Mouse (Mus musculus): ENCODE measurements around the gene Ypel2. TPM values are rescaled to one million over a fixed set of nuclear protein-coding genes. Genes with fewer than 3 reads are reported as not detected.

The Ypel2 gene
- polyA plus RNA-seq, 1 experiment from 2014 or later, result 3.2 TPM

- Histone ChIP-seq H3K4me1 (replicated peaks; ENCODE audit: control insufficient read depth, insufficient read depth, low read length) (no peaks in the 10 kb centered on the region), H3K36me3 (replicated peaks; ENCODE audit: control insufficient read depth, insufficient read depth) (no peaks in the 10 kb centered on the region), H3K4me3 (replicated peaks; ENCODE audit: low read length) (no peak overlapping the region), H3K9ac (no peak overlapping the region), H3K27ac (no peak overlapping the region), H3K4me2 (replicated peaks) (no peak overlapping the region), H3K9me3 (ENCODE audit: control insufficient read depth, low read length) (no peaks in the 10 kb centered on the region), H3K27me3 (ENCODE audit: control insufficient read depth, insufficient read depth, low read length) (no peaks in the 10 kb centered on the region)
- DNase-seq (ENCODE audit: low spot score), result no peak
- WGBS, result 84% methylated on average over 7 of the region's 7 CpGs
- ATAC-seq (ENCODE audit: low FRiP score), result no peak
Measured at GRCm38 (mm10) chr11:86919468-86919867, 74.0 kb downstream of the Ypel2 start.

GRCm38 (mm10) chr11:86917536-86917935 lies 76.0 kb downstream of the Ypel2 start:
- H3K4me1 ChIP-seq (replicated peaks; ENCODE audit: control insufficient read depth, insufficient read depth, low read length), result no peaks in the 10 kb centered on the region
- WGBS, result 93% methylated on average over 2 of the region's 2 CpGs

GRCm38 (mm10) chr11:86916596-86917249 lies 76.8 kb downstream of the Ypel2 start:
- ATAC-seq (ENCODE audit: low FRiP score), result no peak
- no peaks in the 10 kb centered on the region for H3K27me3 ChIP-seq (ENCODE audit: control insufficient read depth, insufficient read depth, low read length)

More at GRCm38 (mm10) chr11:86917536-86917935, 76.0 kb downstream of the Ypel2 start:
- H3K4me2 ChIP-seq (replicated peaks), result no peak overlapping the region
- no peak for DNase-seq (ENCODE audit: low spot score)
- H3K27ac ChIP-seq, result no peak overlapping the region
- ATAC-seq (ENCODE audit: low FRiP score), result no peak
- H3K36me3 ChIP-seq (replicated peaks; ENCODE audit: control insufficient read depth, insufficient read depth), result no peaks in the 10 kb centered on the region
- H3K9me3 ChIP-seq (ENCODE audit: control insufficient read depth, low read length), result no peaks in the 10 kb centered on the region
- no peak overlapping the region for H3K9ac ChIP-seq
- H3K27me3 ChIP-seq (ENCODE audit: control insufficient read depth, insufficient read depth, low read length), result no peaks in the 10 kb centered on the region
- H3K4me3 ChIP-seq (replicated peaks; ENCODE audit: low read length), result no peak overlapping the region

GRCm38 (mm10) chr11:86914329-86914728 lies 79.2 kb downstream of the Ypel2 start:
- 83% methylated on average over 9 of the region's 9 CpGs for WGBS
- H3K27me3 ChIP-seq (ENCODE audit: control insufficient read depth, insufficient read depth, low read length), result no peaks in the 10 kb centered on the region
- no peak overlapping the region for H3K9ac ChIP-seq

More at GRCm38 (mm10) chr11:86916596-86917249, 76.8 kb downstream of the Ypel2 start:
- Histone ChIP-seq H3K4me2 (replicated peaks) (no peak overlapping the region), H3K4me3 (replicated peaks; ENCODE audit: low read length) (no peak overlapping the region), H3K4me1 (replicated peaks; ENCODE audit: control insufficient read depth, insufficient read depth, low read length) (no peaks in the 10 kb centered on the region), H3K36me3 (replicated peaks; ENCODE audit: control insufficient read depth, insufficient read depth) (no peaks in the 10 kb centered on the region), H3K9me3 (ENCODE audit: control insufficient read depth, low read length) (no peaks in the 10 kb centered on the region), H3K27ac (no peak overlapping the region), H3K9ac (no peak overlapping the region)
- WGBS, result 81% methylated on average over 8 of the region's 8 CpGs
- DNase-seq (ENCODE audit: low spot score), result no peak

GRCm38 (mm10) chr11:86910244-86910643 lies 83.3 kb downstream of the Ypel2 start:
- no peak overlapping the region for H3K4me2 ChIP-seq (replicated peaks)
- no peak overlapping the region for H3K9ac ChIP-seq
- H3K36me3 ChIP-seq (replicated peaks; ENCODE audit: control insufficient read depth, insufficient read depth), result no peaks in the 10 kb centered on the region
- DNase-seq (ENCODE audit: low spot score), result no peak
- no peak overlapping the region for H3K4me3 ChIP-seq (replicated peaks; ENCODE audit: low read length)
- no peak for ATAC-seq (ENCODE audit: low FRiP score)
- 83% methylated on average over 4 of the region's 4 CpGs for WGBS
- no peak overlapping the region for H3K27ac ChIP-seq
- H3K27me3 ChIP-seq (ENCODE audit: control insufficient read depth, insufficient read depth, low read length), result no peaks in the 10 kb centered on the region
- H3K4me1 ChIP-seq (replicated peaks; ENCODE audit: control insufficient read depth, insufficient read depth, low read length), result no peaks in the 10 kb centered on the region
- no peaks in the 10 kb centered on the region for H3K9me3 ChIP-seq (ENCODE audit: control insufficient read depth, low read length)

More at GRCm38 (mm10) chr11:86914329-86914728, 79.2 kb downstream of the Ypel2 start:
- Histone ChIP-seq H3K4me1 (replicated peaks; ENCODE audit: control insufficient read depth, insufficient read depth, low read length) (no peaks in the 10 kb centered on the region), H3K4me3 (replicated peaks; ENCODE audit: low read length) (no peak overlapping the region), H3K27ac (no peak overlapping the region), H3K9me3 (ENCODE audit: control insufficient read depth, low read length) (no peaks in the 10 kb centered on the region), H3K4me2 (replicated peaks) (no peak overlapping the region), H3K36me3 (replicated peaks; ENCODE audit: control insufficient read depth, insufficient read depth) (no peaks in the 10 kb centered on the region)
- no peak for DNase-seq (ENCODE audit: low spot score)
- no peak for ATAC-seq (ENCODE audit: low FRiP score)

GRCm38 (mm10) chr11:86909028-86909427 lies 84.5 kb downstream of the Ypel2 start:
- Histone ChIP-seq H3K4me2 (replicated peaks) (no peak overlapping the region), H3K9ac (no peak overlapping the region), H3K4me1 (replicated peaks; ENCODE audit: control insufficient read depth, insufficient read depth, low read length) (no peaks in the 10 kb centered on the region), H3K27ac (no peak overlapping the region), H3K9me3 (ENCODE audit: control insufficient read depth, low read length) (no peaks in the 10 kb centered on the region), H3K27me3 (ENCODE audit: control insufficient read depth, insufficient read depth, low read length) (no peaks in the 10 kb centered on the region), H3K36me3 (replicated peaks; ENCODE audit: control insufficient read depth, insufficient read depth) (no peaks in the 10 kb centered on the region), H3K4me3 (replicated peaks; ENCODE audit: low read length) (no peak overlapping the region)
- DNase-seq (ENCODE audit: low spot score) (no peak), ATAC-seq (ENCODE audit: low FRiP score) (no peak)
- WGBS, result 89% methylated on average over 6 of the region's 6 CpGs

GRCm38 (mm10) chr11:86907889-86908590 lies 85.5 kb downstream of the Ypel2 start:
- Histone ChIP-seq H3K4me1 (replicated peaks; ENCODE audit: control insufficient read depth, insufficient read depth, low read length) (no peaks in the 10 kb centered on the region), H3K27ac (no peak overlapping the region), H3K4me3 (replicated peaks; ENCODE audit: low read length) (no peak overlapping the region), H3K9ac (no peak overlapping the region), H3K27me3 (ENCODE audit: control insufficient read depth, insufficient read depth, low read length) (no peaks in the 10 kb centered on the region), H3K9me3 (ENCODE audit: control insufficient read depth, low read length) (no peaks in the 10 kb centered on the region), H3K4me2 (replicated peaks) (no peak overlapping the region), H3K36me3 (replicated peaks; ENCODE audit: control insufficient read depth, insufficient read depth) (no peaks in the 10 kb centered on the region)
- 79% methylated on average over 5 of the region's 5 CpGs for WGBS
- no peak for ATAC-seq (ENCODE audit: low FRiP score)
- no peak for DNase-seq (ENCODE audit: low spot score)

- Histone ChIP-seq H3K27ac (no peak overlapping the region), H3K4me2 (replicated peaks) (no peak overlapping the region), H3K9ac (no peak overlapping the region), H3K27me3 (ENCODE audit: control insufficient read depth, insufficient read depth, low read length) (no peaks in the 10 kb centered on the region), H3K9me3 (ENCODE audit: control insufficient read depth, low read length) (no peaks in the 10 kb centered on the region), H3K4me1 (replicated peaks; ENCODE audit: control insufficient read depth, insufficient read depth, low read length) (no peaks in the 10 kb centered on the region), H3K36me3 (replicated peaks; ENCODE audit: control insufficient read depth, insufficient read depth) (no peaks in the 10 kb centered on the region), H3K4me3 (replicated peaks; ENCODE audit: low read length) (no peak overlapping the region)
- ATAC-seq (ENCODE audit: low FRiP score) (no peak), DNase-seq (ENCODE audit: low spot score) (no peak)
- 94% methylated on average over 11 of the region's 11 CpGs for WGBS
Measured at GRCm38 (mm10) chr11:86906767-86907662, 86.5 kb downstream of the Ypel2 start.

- no peaks in the 10 kb centered on the region for H3K9me3 ChIP-seq (ENCODE audit: control insufficient read depth, low read length)
- H3K9ac ChIP-seq, result no peak overlapping the region
- H3K4me3 ChIP-seq (replicated peaks; ENCODE audit: low read length), result no peak overlapping the region
- no peak for ATAC-seq (ENCODE audit: low FRiP score)
- no peaks in the 10 kb centered on the region for H3K4me1 ChIP-seq (replicated peaks; ENCODE audit: control insufficient read depth, insufficient read depth, low read length)
- WGBS, result 92% methylated on average over 6 of the region's 6 CpGs
- H3K27ac ChIP-seq, result no peak overlapping the region
- no peaks in the 10 kb centered on the region for H3K36me3 ChIP-seq (replicated peaks; ENCODE audit: control insufficient read depth, insufficient read depth)
- DNase-seq (ENCODE audit: low spot score), result no peak
- H3K4me2 ChIP-seq (replicated peaks), result no peak overlapping the region
- H3K27me3 ChIP-seq (ENCODE audit: control insufficient read depth, insufficient read depth, low read length), result no peaks in the 10 kb centered on the region
Measured at GRCm38 (mm10) chr11:86906257-86906656, 87.2 kb downstream of the Ypel2 start.
